Mouse (Mus musculus) midbrain, embryonic 16.5 days (tissue): ENCODE measurements around the gene Arhgap5. TPM values are rescaled to one million over a fixed set of nuclear protein-coding genes. Genes with fewer than 3 reads are reported as not detected.

Experiments used
- ATAC-seq: fragments of 200-750 bp; cut with Nextera tagmentation; 2 replicates; pipeline ENCODE4 v1.8.0; 2017; ENCODE audit warnings: moderate TSS enrichment
- H3K27ac ChIP-seq: fragments of 300-500 bp; sonication (generic); 2 replicates; pipeline ENCODE4 v1.5.1; 2014; ENCODE audit warnings: mild to moderate bottlenecking, low read length, mixed read lengths
- H3K27me3 ChIP-seq: fragments of 300-500 bp; sonication (generic); 2 replicates; pipeline ENCODE4 v1.6.1; 2014; ENCODE audit warnings: low read depth, low read length, mixed read lengths; ENCODE audit not compliant: control insufficient read depth, insufficient read depth
- H3K36me3 ChIP-seq: fragments of 300-500 bp; sonication (generic); 2 replicates; pipeline ENCODE4 v1.6.1; 2014; ENCODE audit warnings: mild to moderate bottlenecking, low read length, moderate library complexity, mixed read lengths; ENCODE audit not compliant: control insufficient read depth, insufficient read depth
- H3K4me1 ChIP-seq: fragments of 300-500 bp; sonication (generic); 2 replicates; pipeline ENCODE4 v1.6.1; 2014; ENCODE audit warnings: mild to moderate bottlenecking, low read length, mixed read lengths; ENCODE audit not compliant: control insufficient read depth, insufficient read depth
- H3K4me2 ChIP-seq: fragments of 300-500 bp; sonication (generic); 2 replicates; pipeline ENCODE4 v1.6.1; 2014; ENCODE audit warnings: mild to moderate bottlenecking, low read length, mixed read lengths
- H3K4me3 ChIP-seq: fragments of 300-500 bp; sonication (generic); 2 replicates; pipeline ENCODE4 v1.5.1; 2014; ENCODE audit warnings: low read depth, mild to moderate bottlenecking, low read length, moderate library complexity, mixed read lengths
- H3K9ac ChIP-seq: fragments of 300-500 bp; sonication (generic); 2 replicates; pipeline ENCODE4 v1.6.1; 2014; ENCODE audit warnings: low read depth, low read length, mixed read lengths
- H3K9me3 ChIP-seq: fragments of 300-500 bp; sonication (generic); replicated peaks from 2 replicates; pipeline ENCODE4 v1.6.1; 2014; ENCODE audit warnings: mild to moderate bottlenecking, low read length, mixed read lengths; ENCODE audit not compliant: control insufficient read depth, poor library complexity, severe bottlenecking
- WGBS: fragments of 180-500 bp; shearing (Covaris S2); extraction: QIAGEN DNeasy Blood & Tissue Kit; methylation state at CpG from one replicate; pipeline ENCODE4 v1.1.7; 2014; 5-methylcytosine and 5-hydroxymethylcytosine counted together
- polyA plus RNA-seq: library from polyadenylated mRNA; unstranded; fragments of >200 nt; fragmentation: Nextera tagmentation; extraction: Ambion mirVana; gene quantifications from 2 replicates; pipeline ENCODE4 v1.2.1, GENCODE M21; 2015

Arhgap5 gene
- polyA plus RNA-seq, 1 experiment from 2014 or later: 35.0 TPM

DNA sequence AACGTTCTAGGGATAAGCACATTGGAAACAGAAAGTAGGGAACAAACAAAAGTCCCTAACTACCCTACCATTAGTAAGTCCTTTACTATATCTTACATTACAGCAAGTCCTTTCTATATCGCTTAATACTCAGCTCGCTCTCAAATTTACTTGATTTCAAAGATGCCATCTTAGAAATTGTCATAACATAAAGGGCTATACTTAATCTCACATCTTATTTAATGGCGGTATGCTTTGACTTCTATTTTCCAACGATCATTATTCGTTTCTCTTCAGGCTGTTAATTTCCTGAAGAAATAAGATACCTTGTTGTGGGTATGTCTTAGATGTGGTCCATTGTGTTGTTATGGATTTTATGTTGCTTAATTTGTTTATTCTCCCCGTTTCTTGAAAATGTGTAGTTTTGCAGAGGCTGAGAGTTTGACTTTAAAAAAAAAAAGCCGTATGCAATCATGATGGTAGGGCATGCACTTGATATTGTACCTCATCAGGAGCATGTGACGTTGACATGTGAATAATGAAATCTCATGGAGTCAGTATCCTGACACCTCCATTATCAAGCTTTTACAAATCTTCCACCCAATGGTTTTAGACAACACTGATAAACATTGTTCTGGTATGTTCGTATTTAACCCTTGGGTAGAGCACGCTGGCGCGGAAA is 101.3 kb downstream of the Arhgap5 start:
- Histone ChIP-seq H3K9me3 (no peaks in the 10 kb centered on the region), H3K4me1 (peaks cover 13% of the 10 kb centered on the region), H3K4me2 (peak overlapping the region; percentile 48), H3K27me3 (no peaks in the 10 kb centered on the region), H3K4me3 (peak overlapping the region; percentile 86), H3K27ac (peak overlapping the region; percentile 89), H3K36me3 (no peaks in the 10 kb centered on the region), H3K9ac (peak overlapping the region; percentile 76; the same call in 1 of the 2 replicates)
- 51% methylated on average over 13 of the region's 13 CpGs for WGBS
- no peak for ATAC-seq

- Histone ChIP-seq H3K4me3 (no peak overlapping the region), H3K27ac (no peak overlapping the region), H3K27me3 (no peaks in the 10 kb centered on the region), H3K4me2 (no peak overlapping the region), H3K9ac (no peak overlapping the region), H3K4me1 (peaks cover 7% of the 10 kb centered on the region), H3K36me3 (no peaks in the 10 kb centered on the region), H3K9me3 (no peaks in the 10 kb centered on the region)
- WGBS: 92% methylated on average over 4 of the region's 4 CpGs
- no peak for ATAC-seq
Measured at GRCm38 (mm10) chr12:52607411-52607810, 103.6 kb downstream of the Arhgap5 start.

- no peak for ATAC-seq
- Histone ChIP-seq H3K9me3 (no peaks in the 10 kb centered on the region), H3K4me3 (no peak overlapping the region), H3K27ac (no peak overlapping the region), H3K9ac (no peak overlapping the region), H3K4me2 (no peak overlapping the region), H3K4me1 (no peaks in the 10 kb centered on the region), H3K27me3 (no peaks in the 10 kb centered on the region), H3K36me3 (no peaks in the 10 kb centered on the region)
- WGBS: 83% methylated on average over 3 of the region's 3 CpGs
Measured at GRCm38 (mm10) chr12:52615703-52616102, 111.9 kb downstream of the Arhgap5 start.

- H3K36me3 ChIP-seq: no peaks in the 10 kb centered on the region
- H3K9ac ChIP-seq: no peak overlapping the region
- no peaks in the 10 kb centered on the region for H3K9me3 ChIP-seq
- H3K27ac ChIP-seq: no peak overlapping the region
- no peak overlapping the region for H3K4me3 ChIP-seq
- no peaks in the 10 kb centered on the region for H3K4me1 ChIP-seq
- H3K27me3 ChIP-seq: no peaks in the 10 kb centered on the region
- no peak for ATAC-seq
- no peak overlapping the region for H3K4me2 ChIP-seq
- 81% methylated on average over 5 of the region's 5 CpGs for WGBS
Measured at GRCm38 (mm10) chr12:52618418-52619040, 114.8 kb downstream of the Arhgap5 start.

- Histone ChIP-seq H3K36me3 (no peaks in the 10 kb centered on the region), H3K27ac (no peak overlapping the region), H3K9ac (no peak overlapping the region), H3K9me3 (no peaks in the 10 kb centered on the region), H3K4me2 (no peak overlapping the region), H3K4me1 (no peaks in the 10 kb centered on the region), H3K27me3 (no peaks in the 10 kb centered on the region), H3K4me3 (no peak overlapping the region)
- no peak for ATAC-seq
Measured at GRCm38 (mm10) chr12:52619644-52620043, 115.9 kb downstream of the Arhgap5 start.

Other genes with a start within 250 kb of the Arhgap5 start
- 23.6 and 26.1 TPM in 2 replicates for gene Akap6, start 195.4 kb downstream of the Arhgap5 start, polyA plus RNA-seq